Mouse (Mus musculus) heart, postnatal 0 days (tissue): Measurements from ENCODE around the gene Utp14a. TPM values are rescaled to one million over a fixed set of nuclear protein-coding genes. Genes with fewer than 3 reads are reported as not detected.

Source experiments
- ATAC-seq: fragments of 200-750 bp; cut with Nextera tagmentation; 2 replicates; pipeline ENCODE4 v1.8.0; 2017; ENCODE audit warnings: low read depth, moderate number of reproducible peaks, moderate library complexity; ENCODE audit not compliant: insufficient read depth
- DNase-seq: peaks from one replicate; pipeline ENCODE4 v3.0.0-alpha.2; 2016; ENCODE audit warnings: low spot score
- H3K27ac ChIP-seq: fragments of 300-500 bp; sonication (generic); 2 replicates; pipeline ENCODE4 v1.5.1; 2014; ENCODE audit warnings: low read depth, mild to moderate bottlenecking
- H3K27me3 ChIP-seq: fragments of 300-500 bp; sonication (generic); 2 replicates; pipeline ENCODE4 v1.6.1; 2014; ENCODE audit warnings: low read length, mixed read lengths; ENCODE audit not compliant: control insufficient read depth, insufficient read depth
- H3K36me3 ChIP-seq: fragments of 300-500 bp; sonication (generic); replicated peaks from 2 replicates; pipeline ENCODE4 v1.6.1; 2014; ENCODE audit warnings: low read length, mixed read lengths; ENCODE audit not compliant: control insufficient read depth, insufficient read depth
- H3K4me1 ChIP-seq: fragments of 300-500 bp; sonication (generic); 2 replicates; pipeline ENCODE4 v1.6.1; 2014; ENCODE audit warnings: antibody characterized with exemption; ENCODE audit not compliant: control insufficient read depth, insufficient read depth
- H3K4me2 ChIP-seq: fragments of 300-500 bp; sonication (generic); 2 replicates; pipeline ENCODE4 v1.6.1; 2014; ENCODE audit warnings: low read depth, mild to moderate bottlenecking, low read length, moderate library complexity
- H3K4me3 ChIP-seq: fragments of 300-500 bp; sonication (generic); 2 replicates; pipeline ENCODE4 v1.5.1; 2014; ENCODE audit warnings: low read depth, low read length
- H3K9ac ChIP-seq: fragments of 300-500 bp; sonication (generic); replicated peaks from 2 replicates; pipeline ENCODE4 v1.6.1; 2014; ENCODE audit warnings: low read depth, low read length, mixed read lengths
- H3K9me3 ChIP-seq: fragments of 300-500 bp; sonication (generic); replicated peaks from 2 replicates; pipeline ENCODE4 v1.6.1; 2016; ENCODE audit warnings: low read length; ENCODE audit not compliant: control insufficient read depth
- CTCF ChIP-seq: IDR thresholded peaks from 2 replicates; pipeline ENCODE4 v1.5.1; 2016; ENCODE audit warnings: antibody characterized with exemption, control low read depth, low read depth
- EP300 ChIP-seq: IDR thresholded peaks from 2 replicates; pipeline ENCODE4 v1.6.1; 2016; ENCODE audit warnings: antibody characterized with exemption, low read depth
- WGBS: fragments of 180-500 bp; shearing (Covaris S2); extraction: QIAGEN DNeasy Blood & Tissue Kit; methylation state at CpG from one replicate; pipeline ENCODE4 v1.1.7; 2014; 5-methylcytosine and 5-hydroxymethylcytosine counted together
- polyA plus RNA-seq: library from polyadenylated mRNA; unstranded; fragments of >200 nt; fragmentation: Nextera tagmentation; extraction: Ambion mirVana; gene quantifications from 2 replicates; pipeline ENCODE4 v1.2.1, GENCODE M21; 2015
- total RNA-seq: library from RNA; depleted of rRNA; stranded (reverse); fragments of >200 nt; gene quantifications from 2 replicates; pipeline ENCODE4 v1.2.3, GENCODE M21; 2014; ENCODE audit warnings: low replicate concordance

Utp14a gene
- total and polyA plus RNA-seq, 2 experiments from 2014 or later = 3.4 to 9.6 TPM

DNA sequence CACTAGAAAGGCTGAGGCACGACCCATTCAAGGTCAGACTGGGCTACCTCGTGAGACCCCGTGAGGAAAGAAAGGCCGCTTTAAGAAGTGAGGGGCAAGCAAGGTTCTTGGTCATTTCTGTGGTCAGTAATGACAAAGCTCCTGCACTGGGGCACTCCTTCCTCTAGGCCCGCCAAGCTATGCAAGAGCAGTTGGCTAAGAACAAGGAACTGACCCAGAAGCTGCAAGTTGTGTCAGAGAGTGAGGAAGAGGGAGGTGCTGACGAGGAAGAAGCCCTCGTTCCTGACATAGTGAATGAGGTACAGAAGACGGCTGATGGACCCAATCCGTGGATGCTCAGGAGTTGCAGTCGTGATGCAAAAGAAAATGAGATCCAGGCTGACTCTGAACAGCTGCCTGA, 18.0 kb downstream of the Utp14a start:
- Histone ChIP-seq H3K27me3 (no peaks in the 10 kb centered on the region), H3K4me2 (no peak overlapping the region), H3K9me3 (no peaks in the 10 kb centered on the region), H3K27ac (no peak overlapping the region), H3K4me1 (no peaks in the 10 kb centered on the region), H3K9ac (no peak overlapping the region), H3K4me3 (no peak overlapping the region), H3K36me3 (peaks cover 15% of the 10 kb centered on the region; the same call in 1 of the 2 replicates)
- ATAC-seq = no peak
- WGBS = 83% methylated on average over 10 of the region's 10 CpGs
- DNase-seq = no peak
- TF ChIP-seq CTCF (no peak), EP300 (no peak)

DNA sequence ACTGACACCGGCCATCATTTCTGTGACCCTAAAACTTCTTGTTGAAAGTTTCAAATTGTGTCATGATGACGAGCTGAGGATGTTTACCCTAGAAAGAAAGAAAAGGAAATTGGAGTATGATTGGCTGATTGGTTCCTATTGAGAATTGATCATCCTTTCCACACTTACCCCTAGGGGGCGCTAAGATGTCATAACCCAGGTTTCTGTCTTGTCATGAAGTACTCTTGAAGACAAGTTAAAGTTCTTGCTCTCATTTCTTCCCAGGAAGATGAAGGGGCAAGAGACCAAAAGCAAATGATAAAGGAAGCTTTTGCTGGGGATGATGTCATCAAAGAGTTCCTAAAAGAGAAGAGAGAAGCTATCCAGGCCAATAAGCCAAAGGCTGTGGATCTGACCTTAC, 21.4 kb downstream of the Utp14a start:
- Histone ChIP-seq H3K4me1 (no peaks in the 10 kb centered on the region), H3K4me2 (no peak overlapping the region), H3K9me3 (no peaks in the 10 kb centered on the region), H3K9ac (no peak overlapping the region), H3K36me3 (peaks cover 20% of the 10 kb centered on the region; the same call in 1 of the 2 replicates), H3K27me3 (no peaks in the 10 kb centered on the region), H3K4me3 (no peak overlapping the region), H3K27ac (no peak overlapping the region)
- TF ChIP-seq EP300 (no peak), CTCF (peak; percentile 58)
- 36% methylated on average over 3 of the region's 3 CpGs for WGBS
- DNase-seq (peak; percentile 6), ATAC-seq (no peak)

DNA sequence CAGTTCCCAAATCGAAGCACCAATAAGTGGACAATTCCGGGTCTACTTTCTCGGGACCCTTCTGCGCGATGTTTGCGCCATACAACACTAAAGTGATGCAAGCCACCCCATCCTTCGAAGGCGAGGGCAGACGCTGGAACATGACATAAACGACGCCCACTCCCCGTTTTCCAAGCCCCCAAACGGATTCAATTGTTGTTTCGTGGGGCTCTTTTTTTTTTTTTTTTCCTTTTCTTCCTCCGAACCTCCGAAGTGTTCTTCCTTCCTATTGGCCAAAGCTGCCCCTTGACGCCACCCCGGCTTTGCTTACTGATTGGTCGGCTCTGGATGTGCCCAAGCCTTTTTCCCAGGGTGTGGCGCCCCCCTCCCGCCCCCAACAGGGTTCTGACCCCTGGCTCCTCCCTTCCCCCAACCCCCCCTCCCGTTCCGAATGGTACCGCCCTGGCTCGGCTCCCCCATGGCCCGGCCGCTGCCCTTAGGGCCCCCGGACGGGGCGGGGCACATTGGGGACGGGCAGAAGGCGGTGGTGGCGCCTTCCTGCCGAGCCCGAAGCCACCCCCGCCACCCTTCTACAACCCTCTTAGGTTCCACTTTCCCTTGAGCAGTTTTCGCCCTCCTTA, 27.8 kb downstream of the Utp14a start:
- ATAC-seq = peak; percentile 83
- H3K27me3 ChIP-seq = no peaks in the 10 kb centered on the region
- H3K9me3 ChIP-seq = no peaks in the 10 kb centered on the region
- 0 out of 2 replicates have a peak, but pooled peaks cover 7% of the 10 kb centered on the region for H3K36me3 ChIP-seq
- no peaks in the 10 kb centered on the region for H3K4me1 ChIP-seq
- H3K27ac ChIP-seq = peak overlapping the region; percentile 91
- 19% methylated on average over 30 of the region's 37 CpGs for WGBS
- H3K4me3 ChIP-seq = peak overlapping the region; percentile 57
- H3K4me2 ChIP-seq = peak overlapping the region; percentile 70
- no peak; the same call in 1 of the 2 replicates for TF ChIP-seq EP300
- DNase-seq = peak; percentile 84
- H3K9ac ChIP-seq = peak overlapping the region; percentile 57

- no peaks in the 10 kb centered on the region for H3K9me3 ChIP-seq
- H3K9ac ChIP-seq = peak overlapping the region; percentile 57
- no peaks in the 10 kb centered on the region for H3K27me3 ChIP-seq
- H3K36me3 ChIP-seq = 0 out of 2 replicates have a peak, but pooled peaks cover 5% of the 10 kb centered on the region
- H3K27ac ChIP-seq = peak overlapping the region; percentile 91
- no peaks in the 10 kb centered on the region for H3K4me1 ChIP-seq
- ATAC-seq (peak; percentile 84), DNase-seq (peak; percentile 61)
- WGBS = 13% methylated on average over 28 of the region's 42 CpGs
- TF ChIP-seq CTCF = no peak
- peak; percentile 12; the same call in 1 of the 2 replicates for TF ChIP-seq EP300
- peak overlapping the region; percentile 70 for H3K4me2 ChIP-seq
- H3K4me3 ChIP-seq = peak overlapping the region; percentile 57
Measured at GRCm38 (mm10) chrX:48285006-48285650, 28.5 kb downstream of the Utp14a start.

DNA sequence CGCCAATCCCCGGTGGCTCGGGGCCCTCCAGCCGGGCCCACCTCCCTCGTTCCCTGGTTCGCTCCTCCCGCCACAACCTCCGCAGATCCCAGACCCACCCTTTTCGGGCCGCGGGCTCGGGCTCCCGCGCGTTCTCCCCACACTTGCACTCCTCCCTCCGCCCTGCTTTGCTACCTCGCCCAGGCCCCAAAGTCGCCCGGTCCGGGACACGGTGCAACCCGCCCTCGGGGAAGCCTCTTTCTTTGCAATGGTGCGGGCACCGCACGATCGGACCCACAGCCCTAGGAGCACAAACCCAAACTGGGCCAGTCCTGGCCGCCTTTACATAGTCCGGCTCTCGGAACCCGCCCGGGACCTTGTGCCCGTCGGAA, 29.0 kb downstream of the Utp14a start:
- 0 out of 2 replicates have a peak, but pooled peaks cover 5% of the 10 kb centered on the region for H3K36me3 ChIP-seq
- DNase-seq (peak; percentile 17), ATAC-seq (no peak; the same call in 1 of the 2 replicates)
- H3K27ac ChIP-seq = peak overlapping the region; percentile 48; the same call in 1 of the 2 replicates
- H3K4me1 ChIP-seq = no peaks in the 10 kb centered on the region
- H3K27me3 ChIP-seq = no peaks in the 10 kb centered on the region
- 16% methylated on average over 28 of the region's 34 CpGs for WGBS
- H3K9me3 ChIP-seq = no peaks in the 10 kb centered on the region
- H3K9ac ChIP-seq = peak overlapping the region; percentile 33
- peak overlapping the region; percentile 57 for H3K4me3 ChIP-seq
- TF ChIP-seq CTCF (no peak), EP300 (0 out of 2 replicates have a peak, but pooled peaks have one; percentile 6)
- H3K4me2 ChIP-seq = peak overlapping the region; percentile 70
